Mouse (Mus musculus) testis, postnatal 10 days (tissue): ENCODE results near the gene Ifitm10.
"Not testable (repeated sequence)": the region's sequence is repeated elsewhere in the genome, so short reads cannot be mapped to it uniquely, and the experiment has no call there.

Source experiments
- DNase-seq: peaks from one replicate; pipeline ENCODE4 v3.0.0; 2021; ENCODE audit warnings: low spot score

Gene Ifitm10

GRCm38 (mm10) chr7:142320906-142321305, 52.6 kb downstream of the Ifitm10 start:
- DNase-seq: no peak

GRCm38 (mm10) chr7:142319124-142319523, 54.4 kb downstream of the Ifitm10 start:
- DNase-seq: no peak

- no peak for DNase-seq
Measured at GRCm38 (mm10) chr7:142317216-142317615, 56.3 kb downstream of the Ifitm10 start.

- peak; percentile 50 for DNase-seq
Measured at GRCm38 (mm10) chr7:142316558-142316957, 57.0 kb downstream of the Ifitm10 start.

GRCm38 (mm10) chr7:142314600-142315285, 58.8 kb downstream of the Ifitm10 start:
- no peak for DNase-seq

- DNase-seq: not testable (repeated sequence)
Measured at GRCm38 (mm10) chr7:142303929-142304328, 69.6 kb downstream of the Ifitm10 start.

GRCm38 (mm10) chr7:142303249-142303648, 70.3 kb downstream of the Ifitm10 start, which contains the start of gene Krtap5-4:
Gene Krtap5-4, plus strand, starts transcription at chr7:142303549.
- no peak for DNase-seq

- DNase-seq: not testable (repeated sequence)
Measured at GRCm38 (mm10) chr7:142297018-142297417, 76.5 kb downstream of the Ifitm10 start, which contains the start of gene Krtap5-1. Gene Krtap5-1, minus strand, starts transcription at chr7:142297118.

- DNase-seq: peak; percentile 59
Measured at GRCm38 (mm10) chr7:142296108-142296507, 77.4 kb downstream of the Ifitm10 start.

- no peak for DNase-seq
Measured at GRCm38 (mm10) chr7:142295418-142295817, 78.1 kb downstream of the Ifitm10 start.

GRCm38 (mm10) chr7:142293851-142294250, 79.7 kb downstream of the Ifitm10 start:
- peak; percentile 63 for DNase-seq

- not testable (repeated sequence) for DNase-seq
Measured at GRCm38 (mm10) chr7:142285910-142286612, 87.5 kb downstream of the Ifitm10 start.

- DNase-seq: peak; percentile 61
Measured at GRCm38 (mm10) chr7:142285130-142285835, 88.3 kb downstream of the Ifitm10 start.

GRCm38 (mm10) chr7:142284615-142285080, 88.9 kb downstream of the Ifitm10 start:
- DNase-seq: peak; percentile 96

GRCm38 (mm10) chr7:142284023-142284591, 89.4 kb downstream of the Ifitm10 start:
- peak; percentile 80 for DNase-seq

GRCm38 (mm10) chr7:142282847-142283246, 90.7 kb downstream of the Ifitm10 start:
- DNase-seq: peak; percentile 53

GRCm38 (mm10) chr7:142279291-142279690, 94.3 kb downstream of the Ifitm10 start:
- not testable (repeated sequence) for DNase-seq

GRCm38 (mm10) chr7:142278183-142278582, 95.4 kb downstream of the Ifitm10 start:
- DNase-seq: peak; percentile 86
